9 mouse cellular contexts compared by ENCODE assay signal in the genomic region with DNA sequence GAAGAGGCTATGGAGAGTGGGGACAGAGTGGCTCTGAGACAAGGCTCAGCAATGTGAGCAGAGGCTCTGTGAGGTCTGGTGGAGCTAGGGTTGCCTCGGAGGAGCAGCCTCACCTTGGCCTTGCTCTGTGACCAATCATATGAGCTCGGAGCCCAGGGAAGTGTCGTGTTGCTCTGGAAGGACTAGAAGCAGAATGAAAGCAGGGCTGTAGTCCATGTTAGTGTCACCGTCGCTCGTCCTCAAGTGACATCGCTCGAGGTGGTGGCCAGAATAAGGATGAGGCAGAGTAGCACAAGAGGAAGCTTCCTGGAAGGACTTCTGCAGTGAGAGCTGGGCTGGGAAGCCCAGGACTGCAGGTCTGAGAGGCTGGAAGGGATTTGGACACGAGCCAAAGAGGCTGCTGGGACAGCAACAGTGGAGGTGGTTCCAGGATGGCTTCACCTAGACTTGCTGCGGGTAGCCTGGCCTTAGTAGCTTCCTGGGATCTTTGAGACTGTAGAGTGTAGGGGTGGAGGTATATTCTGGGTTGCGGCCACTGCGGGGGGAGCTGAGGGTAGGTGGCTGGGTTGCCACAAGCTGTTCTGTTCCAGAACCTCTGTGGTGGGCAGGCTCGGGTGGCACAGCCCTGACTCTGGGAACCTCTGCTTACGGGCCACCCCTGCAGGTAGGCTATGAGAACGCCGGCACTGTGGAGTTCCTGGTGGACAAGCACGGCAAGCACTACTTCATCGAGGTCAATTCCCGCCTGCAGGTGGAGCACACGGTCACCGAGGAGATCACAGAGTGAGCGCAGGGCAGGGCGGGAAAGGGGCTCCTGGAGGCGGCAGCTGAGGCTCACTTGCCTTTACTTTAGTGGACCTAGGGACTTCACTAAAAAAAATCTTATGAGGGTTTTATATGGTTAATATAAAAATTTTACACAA. TPM values are rescaled to one million over a fixed set of nuclear protein-coding genes. Genes with fewer than 3 reads are reported as not detected.
DNase-seq lines count a peak whose midpoint lies in the region; ATAC-seq and TF ChIP-seq lines count a peak whose summit lies in the region.
"Had no signal": no experiment of that assay in that cellular context is flagged by ENCODE, and none has a peak within 500 bp of the region (broad histone marks: within the 10 kb centered on the region; RNA-seq: fewer than 3 reads in every experiment).

No protein-coding gene starts in this region.

- no peak overlapping the region for H3K4me3 ChIP-seq in bone marrow, adult 2 months (replicated peaks; ENCODE audit: control insufficient read depth, low read depth, low read length)
- H3K4me3 ChIP-seq in heart, embryonic 13.5 days: peak overlapping the region; percentile 11; the same call in 1 of the 2 replicates

- peak overlapping the region; percentile 58 for H3K9ac ChIP-seq in heart, embryonic 13.5 days

- H3K4me2 ChIP-seq in heart, embryonic 13.5 days: peak overlapping the region; percentile 56

- intact Hi-C loops in heart, postnatal 25 days (cut with DNase I): no loop called here

- 33% methylated on average over 24 of the region's 24 CpGs for WGBS in bone marrow, adult 2 months
- WGBS in heart, embryonic 13.5 days: 35% methylated on average over 24 of the region's 24 CpGs

- H3K4me1 ChIP-seq in bone marrow, adult 2 months (ENCODE audit: control insufficient read depth, insufficient read depth, low read length): no peaks in the 10 kb centered on the region
- H3K4me1 ChIP-seq in heart, embryonic 13.5 days: peaks cover 7% of the 10 kb centered on the region

- no peaks in the 10 kb centered on the region for H3K9me3 ChIP-seq in heart, embryonic 13.5 days

- no peak for ATAC-seq in heart, embryonic 13.5 days (ENCODE audit: extremely low read depth, insufficient number of reproducible peaks, low FRiP score, low TSS enrichment)
- peak; percentile 86 for ATAC-seq in megakaryocyte-erythroid progenitor cell, adult 5-6 weeks (replicated peaks; ENCODE audit: low FRiP score, low TSS enrichment, poor library complexity, severe bottlenecking)
- ATAC-seq in inflammation-experienced regulatory T-cells, adult 6 months: no peak
- ATAC-seq: Patski had no signal

- no peak for TF ChIP-seq POLR2A in bone marrow, adult 2 months (IDR thresholded peaks at IDR 0.05; ENCODE audit: borderline replicate concordance, control insufficient read depth, low read depth, low read length)

- no peaks in the 10 kb centered on the region for H3K36me3 ChIP-seq in heart, embryonic 13.5 days

- no peaks in the 10 kb centered on the region; the same call in 1 of the 2 replicates for H3K27me3 ChIP-seq in heart, embryonic 13.5 days (replicated peaks)
- H3K27me3 ChIP-seq: Patski had no signal

- peak; percentile 86 for DNase-seq in heart, adult 11 months
- DNase-seq in heart, postnatal 25 days (ENCODE audit: low spot score): no peak
- peak; percentile 77 to 86 for DNase-seq in kidney, postnatal 4 days
- no peak for DNase-seq in layer of hippocampus, adult 18-20 months (ENCODE audit: low spot score in 2 of 2)

- no peak overlapping the region for H3K27ac ChIP-seq in bone marrow, adult 2 months (ENCODE audit: control insufficient read depth, insufficient read depth, low read depth, low read length, poor library complexity)
- H3K27ac ChIP-seq in heart, embryonic 13.5 days (replicated peaks): no peak overlapping the region

- peak; percentile 39; the same call in 1 of the 2 replicates for TF ChIP-seq CTCF in bone marrow, adult 2 months (IDR thresholded peaks at IDR 0.05; ENCODE audit: control insufficient read depth, insufficient read depth, low read length)

RNA-seq across cellular contexts. Expression of a gene that starts 11.4 kb away (rescaled TPM):
- 10 to 100 TPM in 1 of 2 experiments, 1 to 10 TPM in 1; 9.5 to 10.5 TPM for total RNA-seq in heart, postnatal 25 days (2021)
- 1.2 and 2.7 TPM in 2 replicates for polyA plus RNA-seq in bone marrow, adult 2 months (2011; ENCODE audit: insufficient read depth, insufficient read length, low replicate concordance, missing spikeins)
- polyA plus RNA-seq in heart, embryonic 13.5 days (2015; fragmentation: Nextera tagmentation; extraction: Ambion mirVana): 3.2 and 3.8 TPM in 2 replicates
- total RNA-seq in megakaryocyte-erythroid progenitor cell, adult 5-6 weeks (2014; fragmentation: Nextera tagmentation): 0.92 and 2.6 TPM in 2 replicates
- total RNA-seq in megakaryocyte-erythroid progenitor cell, adult 5-6 weeks (2017): 1.1 and 2.4 TPM in 2 replicates
- 10 to 100 TPM; 35.2 to 35.6 TPM for total RNA-seq in layer of hippocampus, adult 18-20 months (2021)
- under 1 TPM in 1 of 3 experiments, not detected in 2; 0.18 TPM for polyA plus RNA-seq in inflammation-experienced regulatory T-cells, adult 6 months (2017; shearing (Covaris generic))

RNA-seq across cellular contexts. Expression of a gene that starts 21.4 kb away (rescaled TPM):
- total RNA-seq in heart, postnatal 25 days (2021): 10 to 100 TPM; 10.9 to 11.1 TPM
- 18.8 and 26.2 TPM in 2 replicates for polyA plus RNA-seq in bone marrow, adult 2 months (2011; ENCODE audit: insufficient read depth, insufficient read length, low replicate concordance, missing spikeins)
- polyA plus RNA-seq in heart, embryonic 13.5 days (2015; fragmentation: Nextera tagmentation; extraction: Ambion mirVana): 37.7 and 41.2 TPM in 2 replicates
- total RNA-seq in megakaryocyte-erythroid progenitor cell, adult 5-6 weeks (2014; fragmentation: Nextera tagmentation): 23.0 and 38.5 TPM in 2 replicates
- 14.6 and 26.0 TPM in 2 replicates for total RNA-seq in megakaryocyte-erythroid progenitor cell, adult 5-6 weeks (2017)
- total RNA-seq in layer of hippocampus, adult 18-20 months (2021): 10 to 100 TPM; 23.1 to 28.3 TPM
- polyA plus RNA-seq in inflammation-experienced regulatory T-cells, adult 6 months (2017; shearing (Covaris generic)): 10 to 100 TPM; 41.4 to 48.1 (median 42.1) TPM

Comparison
In these comparisons a context has a peak if more than half of its experiments do, and no peak if none do; other contexts are left out.
1. DNase-seq: peak in heart, adult 11 months (single experiment) and kidney, postnatal 4 days (2 of 2); none in heart, postnatal 25 days (single experiment) and layer of hippocampus, adult 18-20 months (0 of 2).